Mouse (Mus musculus): ENCODE measurements around the gene Sbf2. TPM values are rescaled to one million over a fixed set of nuclear protein-coding genes. Genes with fewer than 3 reads are reported as not detected.
A peak's percentile ranks its signal among the peaks of the same experiment; 100 is the strongest.

Sbf2 gene
- total RNA-seq, 4 experiments from 2014 or later = 36.1 to 45.7 (median 40.7) TPM

DNA sequence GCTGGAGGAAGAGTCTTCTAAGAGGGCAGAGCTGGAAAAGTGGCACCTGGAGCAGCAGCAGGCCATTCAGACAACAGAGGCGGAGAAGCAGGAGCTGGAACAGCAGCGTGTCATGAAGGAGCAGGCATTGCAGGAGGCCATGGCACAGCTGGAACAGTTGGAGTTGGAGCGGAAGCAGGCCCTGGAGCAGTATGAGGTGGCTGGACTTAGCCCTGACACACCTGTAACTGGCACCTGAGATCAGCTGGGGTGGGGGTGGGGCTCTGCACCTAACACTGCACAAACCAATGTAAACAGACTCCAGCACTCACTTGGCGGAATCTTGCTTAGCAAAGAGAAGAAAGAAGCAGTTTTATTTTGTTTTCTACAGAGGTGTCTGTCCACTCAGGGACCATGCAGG lies 335.5 kb downstream of the Sbf2 start:
- no peak for DNase-seq (ENCODE audit: low spot score)

DNA sequence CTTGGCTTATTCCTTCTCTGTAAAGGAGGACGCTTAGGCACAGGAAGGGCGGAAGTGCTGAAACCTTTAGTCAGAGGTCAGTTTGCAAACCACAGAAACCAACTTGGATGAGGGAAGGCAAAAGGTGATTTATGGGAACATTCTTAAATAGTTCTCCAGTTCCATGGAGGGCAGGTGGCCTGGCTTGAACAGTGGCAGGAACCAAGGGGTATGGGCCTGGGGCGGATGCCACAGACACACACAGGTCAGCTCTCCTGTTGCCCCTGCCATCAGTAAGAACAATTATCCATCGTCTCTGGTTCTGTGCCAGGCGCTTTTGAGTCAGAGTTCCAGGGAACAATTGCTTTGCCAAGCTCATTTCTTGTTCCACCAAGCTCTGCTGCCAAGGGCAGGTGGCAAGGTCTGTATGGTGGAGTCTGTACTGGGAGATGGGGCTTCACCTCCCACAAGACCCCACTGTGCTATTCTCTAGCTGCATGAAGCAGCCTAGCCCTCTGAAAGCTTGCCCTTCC lies 336.9 kb downstream of the Sbf2 start:
- no peak for DNase-seq (ENCODE audit: low spot score)

DNA sequence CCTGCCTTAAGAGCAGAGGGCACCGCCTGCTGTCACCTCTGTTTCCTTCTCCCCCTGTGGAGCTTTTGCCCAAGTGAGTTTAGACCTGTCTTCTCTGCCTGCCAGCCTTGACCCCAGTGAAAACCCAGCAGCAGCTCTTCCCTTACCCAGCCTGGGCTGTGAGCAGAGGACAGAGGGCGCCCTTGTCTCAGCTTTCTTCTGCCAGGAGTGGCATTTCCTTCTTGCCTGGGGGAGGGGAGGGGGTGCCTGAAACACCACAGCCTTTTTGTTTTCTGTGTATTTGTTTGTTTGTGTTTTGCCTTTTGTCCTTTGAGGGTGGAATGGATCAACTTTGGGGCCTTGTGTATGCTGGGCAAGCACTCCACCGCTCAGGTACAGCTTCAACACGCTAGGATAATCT lies 342.3 kb downstream of the Sbf2 start:
- DNase-seq (ENCODE audit: low spot score) = no peak

DNA sequence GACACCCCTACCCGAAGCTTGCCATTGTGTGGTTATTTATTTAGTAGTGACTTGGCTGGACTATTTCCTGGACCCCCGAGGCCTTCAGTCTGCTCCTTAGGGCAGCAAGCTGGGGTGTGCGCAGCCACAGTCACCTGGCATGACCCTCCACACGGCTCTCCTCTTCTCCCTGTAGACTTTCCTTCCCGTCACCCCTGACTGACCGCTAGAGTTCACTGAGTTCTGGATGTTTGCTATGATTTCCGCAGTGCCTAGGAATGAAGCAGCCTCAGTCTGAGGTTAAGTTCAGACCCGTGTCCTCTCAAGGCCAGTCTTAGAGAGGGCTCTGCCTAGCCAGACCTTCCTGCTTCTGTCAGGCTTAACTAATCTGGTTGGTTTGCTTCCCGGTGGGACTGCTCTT lies 342.9 kb downstream of the Sbf2 start:
- DNase-seq (ENCODE audit: low spot score) = no peak

DNA sequence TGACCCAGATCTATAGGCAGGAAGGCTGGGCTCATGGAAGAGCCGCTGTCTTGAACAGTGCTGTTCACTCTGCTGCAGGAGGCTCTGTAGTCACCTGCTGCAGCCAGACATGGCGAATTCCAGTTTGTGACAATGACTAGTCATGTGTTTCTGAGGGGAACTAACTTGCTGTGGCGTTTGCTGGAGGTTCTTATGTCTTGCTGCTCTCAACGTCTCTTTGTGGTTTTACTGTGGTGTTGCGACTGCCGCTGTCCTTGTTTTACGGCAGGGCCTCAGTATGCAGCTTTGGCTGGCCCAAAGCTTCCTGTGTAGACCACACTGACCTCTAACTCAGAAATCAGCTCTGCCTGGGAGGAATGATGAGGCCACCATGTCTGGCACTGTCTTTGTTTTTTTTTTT lies 344.3 kb downstream of the Sbf2 start:
- no peak for DNase-seq (ENCODE audit: low spot score)

DNA sequence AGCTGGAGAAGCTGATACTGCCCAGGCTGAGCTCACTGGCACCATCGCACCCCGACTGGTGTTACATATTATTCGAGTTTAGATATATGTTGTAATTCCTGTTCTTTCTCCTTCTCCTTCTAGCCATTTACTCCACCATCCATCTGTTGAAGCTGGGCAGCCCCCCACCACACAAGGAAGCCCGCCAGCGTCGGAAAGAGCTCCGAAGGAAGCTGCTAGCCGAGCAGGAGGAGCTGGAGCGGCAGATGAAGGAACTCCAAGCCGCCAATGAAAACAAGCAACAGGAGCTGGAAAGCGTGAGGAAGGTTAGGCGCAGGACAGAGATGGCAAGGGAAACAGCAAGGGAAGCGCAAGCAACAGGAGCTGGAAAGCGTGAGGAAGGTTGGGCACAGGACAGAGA lies 344.9 kb downstream of the Sbf2 start:
- DNase-seq (ENCODE audit: low spot score) = no peak

DNA sequence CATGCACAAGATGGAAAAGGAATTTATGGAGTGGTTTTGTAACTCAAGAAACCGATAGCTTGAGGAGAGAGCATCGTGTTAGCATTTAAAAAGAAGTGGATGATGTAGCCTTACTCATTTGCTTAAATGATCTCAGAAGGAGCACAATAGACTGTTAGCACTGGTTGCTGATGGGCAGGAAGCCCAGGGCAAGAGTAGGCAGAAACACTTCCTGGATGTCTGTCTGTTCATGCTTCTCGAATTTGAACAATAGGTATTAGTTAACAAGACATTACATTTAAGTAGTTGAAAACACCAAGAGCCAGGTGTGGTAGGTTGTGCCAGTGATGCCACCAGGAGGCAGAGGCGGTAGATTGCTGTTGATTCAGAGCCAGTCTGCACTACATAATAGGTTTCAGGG lies 346.2 kb downstream of the Sbf2 start:
- DNase-seq (ENCODE audit: low spot score) = no peak

DNA sequence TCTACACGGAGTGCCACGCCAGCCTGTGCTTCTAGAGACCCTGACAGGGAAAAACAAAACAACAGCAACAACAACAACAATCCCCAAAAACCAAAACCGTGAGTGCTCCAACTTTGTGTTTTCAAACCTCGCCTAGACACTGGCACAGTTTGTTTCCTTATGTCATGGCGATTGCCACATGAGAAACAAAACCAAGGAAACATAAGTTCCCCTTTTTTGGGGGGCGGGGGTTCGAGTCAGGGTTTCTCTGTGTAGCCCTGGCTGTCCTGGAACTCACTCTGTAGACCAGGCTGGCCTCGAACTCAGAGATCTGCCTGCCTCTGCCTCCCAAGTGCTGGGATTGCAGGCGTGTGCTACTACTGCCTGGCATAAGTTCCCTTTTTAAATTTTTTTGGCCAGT lies 346.7 kb downstream of the Sbf2 start:
- no peak for DNase-seq (ENCODE audit: low spot score)

DNA sequence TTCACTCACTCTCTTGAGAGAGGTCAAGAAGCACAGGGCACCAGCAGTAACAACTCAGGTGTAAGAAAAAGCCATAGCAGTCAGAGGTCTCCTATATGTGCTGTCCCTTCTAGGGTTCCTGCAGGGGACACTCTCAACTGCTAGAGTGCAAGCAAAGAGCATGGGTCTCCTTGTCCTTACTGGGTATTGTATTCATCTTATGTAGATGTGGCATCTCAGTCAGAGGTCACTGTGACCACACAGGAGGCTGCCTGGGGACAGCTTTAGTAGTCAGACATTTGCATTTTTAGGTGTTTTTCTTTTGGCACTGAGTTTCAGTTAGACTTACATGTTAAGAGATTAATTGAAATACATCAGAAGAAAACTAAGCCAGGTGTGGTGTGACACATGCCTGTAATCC lies 347.7 kb downstream of the Sbf2 start:
- DNase-seq (ENCODE audit: low spot score) = no peak

DNA sequence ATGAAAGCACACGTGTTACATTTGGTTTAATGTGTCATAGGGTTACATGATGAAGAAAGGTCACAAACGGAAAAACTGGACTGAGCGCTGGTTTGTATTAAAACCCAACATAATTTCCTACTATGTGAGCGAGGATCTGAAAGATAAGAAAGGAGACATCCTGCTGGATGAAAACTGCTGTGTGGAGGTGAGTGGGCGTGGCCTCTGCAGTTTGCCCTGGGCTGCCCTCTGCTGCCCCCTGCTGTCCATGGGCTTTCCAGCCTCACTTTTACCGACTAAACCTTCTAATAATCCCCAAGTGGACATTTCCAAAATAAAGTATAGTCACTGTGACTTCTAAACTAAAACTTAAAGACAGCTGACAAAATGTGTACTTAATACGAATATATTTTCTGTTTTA lies 348.9 kb downstream of the Sbf2 start:
- peak; percentile 91 for DNase-seq (ENCODE audit: low spot score)

DNA sequence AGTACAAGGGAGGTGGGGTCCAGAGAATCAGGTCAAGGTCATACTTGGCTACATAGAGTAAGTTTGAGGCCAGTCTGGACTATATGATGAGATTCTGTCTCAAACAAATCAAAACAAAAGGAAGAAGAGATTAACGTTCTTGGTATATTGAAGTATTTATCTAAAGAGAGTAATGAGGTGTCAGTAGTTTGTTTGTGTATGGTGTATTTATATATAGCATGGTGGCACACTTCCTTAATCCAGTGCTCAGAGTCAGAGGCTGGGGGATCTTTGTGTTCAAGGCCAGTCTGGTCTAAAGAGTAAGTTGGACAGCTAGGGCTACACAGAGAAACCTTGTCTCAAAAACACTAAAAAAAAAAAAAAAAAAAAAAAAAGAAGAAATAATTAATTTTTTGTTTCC lies 351.2 kb downstream of the Sbf2 start:
- no peak for DNase-seq (ENCODE audit: low spot score)

DNA sequence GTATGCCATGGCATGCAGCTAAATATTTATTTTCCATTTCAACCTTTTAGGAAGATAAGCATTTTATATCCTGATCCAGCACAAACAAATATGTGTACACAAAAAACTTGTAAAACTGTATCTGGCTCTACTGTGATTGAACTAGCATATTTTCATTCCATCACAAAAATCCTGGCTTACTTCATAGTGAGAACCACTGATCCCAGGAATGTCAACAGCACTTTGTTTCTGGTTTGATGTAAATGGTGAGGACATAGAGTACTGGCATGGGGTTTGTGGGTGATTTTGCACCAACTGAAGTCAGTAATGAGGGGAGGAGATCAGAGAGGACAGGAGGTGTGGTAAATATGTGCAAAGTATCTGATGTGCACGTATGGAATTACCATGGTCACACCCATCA lies 352.1 kb downstream of the Sbf2 start:
- DNase-seq (ENCODE audit: low spot score) = no peak

DNA sequence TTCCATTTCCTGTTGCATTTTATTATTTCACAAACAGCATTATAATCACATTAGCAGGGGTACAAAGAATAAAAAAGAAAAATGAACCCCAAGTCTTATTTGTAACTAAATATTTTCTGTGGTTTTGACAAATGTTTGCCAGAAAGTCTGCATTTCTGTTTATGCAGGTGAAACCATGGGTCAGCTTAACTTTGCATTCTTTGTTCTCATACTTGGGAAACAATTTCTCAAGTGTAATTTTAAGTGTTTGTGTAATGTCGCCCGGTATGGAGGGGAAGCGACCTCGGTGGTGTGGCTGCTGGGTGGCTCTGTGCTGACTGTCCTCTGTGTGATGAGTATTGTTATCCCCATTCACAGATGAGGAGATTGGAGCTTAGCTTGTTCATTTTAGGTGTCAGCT lies 352.9 kb downstream of the Sbf2 start:
- no peak for DNase-seq (ENCODE audit: low spot score)

DNA sequence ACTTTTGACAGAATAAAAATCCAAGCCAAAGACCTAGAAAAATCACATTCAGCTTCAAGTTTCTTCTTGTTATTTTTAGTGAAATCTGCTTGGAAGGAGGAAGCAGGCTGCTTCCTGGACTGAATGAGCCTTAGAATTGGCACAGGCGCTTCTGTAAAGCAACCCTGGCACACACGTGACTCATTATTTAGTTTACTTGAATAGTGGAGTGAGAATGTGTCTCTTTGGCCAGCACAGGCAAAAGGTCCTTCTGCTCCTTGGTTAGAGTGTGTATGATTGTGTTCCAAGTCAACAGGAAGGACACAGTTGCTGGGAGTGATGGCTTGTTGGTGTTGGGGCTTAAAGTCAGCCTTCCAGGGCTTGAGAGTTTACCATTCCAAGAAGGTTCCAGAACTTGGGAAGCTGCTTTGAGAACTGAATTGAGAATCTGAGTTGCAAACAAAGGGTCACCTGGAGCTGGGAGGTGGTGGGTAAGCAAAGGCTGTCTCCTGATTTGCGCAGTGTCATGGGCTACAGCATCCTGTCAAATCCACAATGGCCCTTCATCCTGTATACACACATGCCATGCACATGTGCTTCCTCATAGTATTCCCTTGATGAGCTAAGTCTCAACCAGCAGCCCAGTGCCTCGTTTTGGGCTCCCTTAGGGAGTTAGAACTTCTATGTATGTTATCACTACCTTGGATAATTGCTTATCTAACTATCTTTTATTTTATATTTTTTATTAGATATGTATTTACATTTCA lies 354.6 kb downstream of the Sbf2 start:
- peak; percentile 70 for DNase-seq (ENCODE audit: low spot score)

DNA sequence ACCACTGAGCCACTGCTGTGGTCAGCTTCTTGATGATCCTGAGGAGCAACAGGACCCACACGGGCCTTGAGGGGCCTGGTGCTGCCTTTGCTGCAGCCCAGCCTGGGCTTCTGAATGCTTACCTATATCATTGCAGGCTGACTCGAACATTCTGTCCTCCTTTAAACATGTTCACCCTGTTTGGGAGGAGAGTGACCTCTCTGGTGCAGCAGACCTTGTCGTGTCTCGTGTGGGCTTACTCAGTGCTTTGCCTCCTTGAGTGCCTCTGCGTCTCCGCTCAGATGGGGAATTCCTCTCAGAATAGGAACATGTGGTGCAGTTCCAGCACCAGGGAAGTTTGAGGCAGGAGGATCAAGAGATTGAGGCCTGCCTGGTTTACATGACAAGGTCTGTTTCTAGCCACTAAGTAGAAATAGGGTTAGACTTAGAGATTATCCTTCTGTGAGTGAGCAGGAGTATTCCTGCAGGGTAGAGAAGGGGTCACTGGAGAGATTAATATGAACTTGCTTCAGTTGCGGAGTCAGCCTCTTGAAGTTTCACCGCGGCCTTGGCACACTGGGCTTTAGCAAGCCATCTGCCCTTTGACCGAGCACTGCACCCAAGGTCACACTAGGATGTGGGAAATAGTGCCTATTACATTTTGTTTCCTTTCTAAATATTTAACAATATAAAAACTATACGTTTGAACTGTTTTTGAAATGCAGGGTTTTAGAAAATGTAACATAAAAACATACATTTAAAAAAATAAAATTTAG lies 356.3 kb downstream of the Sbf2 start:
- DNase-seq (ENCODE audit: low spot score) = no peak

Other genes with a start within 250 kb of the Sbf2 start
- 10 to 100 TPM in 3 of 4 experiments, 1 to 10 TPM in 1; 9.6 to 15.8 (median 12.2) TPM for gene Adm, start 12.7 kb upstream of the Sbf2 start, total RNA-seq (2022)
- 10 to 100 TPM; 28.4 to 42.8 (median 34.3) TPM for gene Ampd3, start 153.3 kb upstream of the Sbf2 start, total RNA-seq (2022)
- gene Rnf141, start 229.5 kb upstream of the Sbf2 start, total RNA-seq (2022) = 10 to 100 TPM; 36.4 to 44.5 (median 39.8) TPM
- 10 to 100 TPM; 10.4 to 16.8 (median 13.0) TPM for gene Lyve1, start 248.3 kb upstream of the Sbf2 start, total RNA-seq (2022)

Measured in heart, adult 8-10 months (tissue).